Mouse (Mus musculus): Measurements from ENCODE around the gene Psmc3. TPM values are rescaled to one million over a fixed set of nuclear protein-coding genes. Genes with fewer than 3 reads are reported as not detected.

Gene Psmc3
- polyA plus RNA-seq, 1 experiment from 2014 or later, result 280 TPM

Other genes with a start within 250 kb of the Psmc3 start
- 311 TPM in 2 replicates for gene Mtch2, start 206.9 kb upstream of the Psmc3 start, polyA plus RNA-seq (2014; fragmentation: Nextera tagmentation; extraction: Ambion mirVana)
- 9.6 and 11.3 TPM in 2 replicates for gene C1qtnf4, start 168.1 kb upstream of the Psmc3 start, polyA plus RNA-seq (2014; fragmentation: Nextera tagmentation; extraction: Ambion mirVana)
- gene Kbtbd4, start 149.3 kb upstream of the Psmc3 start, polyA plus RNA-seq (2014; fragmentation: Nextera tagmentation; extraction: Ambion mirVana), result 26.3 and 32.4 TPM in 2 replicates
- gene Ndufs3, start 149.2 kb upstream of the Psmc3 start, polyA plus RNA-seq (2014; fragmentation: Nextera tagmentation; extraction: Ambion mirVana), result 244 and 251 TPM in 2 replicates
- 70.6 and 73.7 TPM in 2 replicates for gene Celf1, start 113.6 kb upstream of the Psmc3 start, polyA plus RNA-seq (2014; fragmentation: Nextera tagmentation; extraction: Ambion mirVana)
- 0.55 and 1.5 TPM in 2 replicates for gene Rapsn, start 18.4 kb upstream of the Psmc3 start, polyA plus RNA-seq (2014; fragmentation: Nextera tagmentation; extraction: Ambion mirVana)
- gene Slc39a13, start 16.4 kb downstream of the Psmc3 start, polyA plus RNA-seq (2014; fragmentation: Nextera tagmentation; extraction: Ambion mirVana), result 29.7 and 32.3 TPM in 2 replicates
- gene Spi1, start 28.4 kb downstream of the Psmc3 start, polyA plus RNA-seq (2014; fragmentation: Nextera tagmentation; extraction: Ambion mirVana), result 5.3 and 6.9 TPM in 2 replicates
- gene Mybpc3, start 64.1 kb downstream of the Psmc3 start, polyA plus RNA-seq (2014; fragmentation: Nextera tagmentation; extraction: Ambion mirVana), result not detected in 2 replicates
- gene Madd, start 129.8 kb downstream of the Psmc3 start, polyA plus RNA-seq (2014; fragmentation: Nextera tagmentation; extraction: Ambion mirVana), result 8.7 and 9.6 TPM in 2 replicates
- gene Nr1h3, start 148.8 kb downstream of the Psmc3 start, polyA plus RNA-seq (2014; fragmentation: Nextera tagmentation; extraction: Ambion mirVana), result 4.2 and 4.9 TPM in 2 replicates
- 26.1 and 31.9 TPM in 2 replicates for gene Acp2, start 148.9 kb downstream of the Psmc3 start, polyA plus RNA-seq (2014; fragmentation: Nextera tagmentation; extraction: Ambion mirVana)
- gene Ddb2, start 183.0 kb downstream of the Psmc3 start, polyA plus RNA-seq (2014; fragmentation: Nextera tagmentation; extraction: Ambion mirVana), result 16.3 and 22.2 TPM in 2 replicates
- 25.1 and 25.5 TPM in 2 replicates for gene Pacsin3, start 201.9 kb downstream of the Psmc3 start, polyA plus RNA-seq (2014; fragmentation: Nextera tagmentation; extraction: Ambion mirVana)
- 72.4 and 73.8 TPM in 2 replicates for gene Arfgap2, start 211.0 kb downstream of the Psmc3 start, polyA plus RNA-seq (2014; fragmentation: Nextera tagmentation; extraction: Ambion mirVana)

Data from intestine, embryonic 14.5 days (tissue).